Mouse (Mus musculus) urinary bladder, postnatal 14 days (tissue): ENCODE measurements around the gene Odf4.
A peak's percentile ranks its signal among the peaks of the same experiment; 100 is the strongest.
"Not testable (repeated sequence)": the region's sequence is repeated elsewhere in the genome, so short reads cannot be mapped to it uniquely, and the experiment has no call there.

Experiments
- DNase-seq: peaks from one replicate; pipeline ENCODE4 v3.0.0; 2021; ENCODE audit warnings: low spot score

Gene Odf4

GRCm38 (mm10) chr11:68926981-68927380, at the start of gene Odf4:
Gene Odf4 (minus strand): TSS chr11:68927081.
- no peak for DNase-seq

- DNase-seq: no peak
Measured at GRCm38 (mm10) chr11:68975601-68976000, 48.7 kb upstream of the Odf4 start.

GRCm38 (mm10) chr11:68975085-68975484, 48.2 kb upstream of the Odf4 start, which contains the start of gene Rangrf:
Gene Rangrf (minus strand): TSS chr11:68975185.
- DNase-seq: no peak

- no peak for DNase-seq
Measured at GRCm38 (mm10) chr11:68974059-68974450, 47.2 kb upstream of the Odf4 start.

GRCm38 (mm10) chr11:68973250-68974058, 46.6 kb upstream of the Odf4 start:
- DNase-seq: peak; percentile 85

- no peak for DNase-seq
Measured at GRCm38 (mm10) chr11:68970232-68970631, 43.4 kb upstream of the Odf4 start.

- DNase-seq: no peak
Measured at GRCm38 (mm10) chr11:68968752-68969151, 41.9 kb upstream of the Odf4 start.

GRCm38 (mm10) chr11:68967337-68968282, 40.7 kb upstream of the Odf4 start, which contains the start of gene Slc25a35:
Gene Slc25a35 (plus strand): TSS chr11:68968131.
- DNase-seq: peak; percentile 92

- no peak for DNase-seq
Measured at GRCm38 (mm10) chr11:68966554-68966953, 39.7 kb upstream of the Odf4 start.

GRCm38 (mm10) chr11:68965845-68966244, 39.0 kb upstream of the Odf4 start:
- DNase-seq: peak; percentile 74

GRCm38 (mm10) chr11:68965050-68965449, 38.2 kb upstream of the Odf4 start:
- no peak for DNase-seq

GRCm38 (mm10) chr11:68963405-68963804, 36.5 kb upstream of the Odf4 start:
- DNase-seq: no peak

- DNase-seq: not testable (repeated sequence)
Measured at GRCm38 (mm10) chr11:68962159-68962558, 35.3 kb upstream of the Odf4 start.

- DNase-seq: no peak
Measured at GRCm38 (mm10) chr11:68961596-68961995, 34.7 kb upstream of the Odf4 start.

- no peak for DNase-seq
Measured at GRCm38 (mm10) chr11:68957971-68958370, 31.1 kb upstream of the Odf4 start.

GRCm38 (mm10) chr11:68957308-68957707, 30.4 kb upstream of the Odf4 start, which contains the start of gene Arhgef15:
Gene Arhgef15 (minus strand): TSS chr11:68957480.
- DNase-seq: no peak

- DNase-seq: no peak
Measured at GRCm38 (mm10) chr11:68956697-68957096, 29.8 kb upstream of the Odf4 start.

- no peak for DNase-seq
Measured at GRCm38 (mm10) chr11:68956107-68956506, 29.2 kb upstream of the Odf4 start.

GRCm38 (mm10) chr11:68955473-68955872, 28.6 kb upstream of the Odf4 start:
- DNase-seq: no peak

- DNase-seq: no peak
Measured at GRCm38 (mm10) chr11:68954408-68954807, 27.5 kb upstream of the Odf4 start.

- DNase-seq: no peak
Measured at GRCm38 (mm10) chr11:68953903-68954302, 27.0 kb upstream of the Odf4 start.

- no peak for DNase-seq
Measured at GRCm38 (mm10) chr11:68947542-68947993, 20.7 kb upstream of the Odf4 start.
